Mouse (Mus musculus) cerebellum, adult 9-10 months (tissue): Measurements from ENCODE around the gene Nfyc.
A peak's percentile ranks its signal among the peaks of the same experiment; 100 is the strongest.

ENCODE experiments used
- DNase-seq: peaks from one replicate; pipeline ENCODE4 v3.0.0; 2022

Gene Nfyc

GRCm38 (mm10) chr4:120825100-120825553 lies 6.2 kb downstream of the Nfyc start:
- DNase-seq = peak; percentile 98

DNA sequence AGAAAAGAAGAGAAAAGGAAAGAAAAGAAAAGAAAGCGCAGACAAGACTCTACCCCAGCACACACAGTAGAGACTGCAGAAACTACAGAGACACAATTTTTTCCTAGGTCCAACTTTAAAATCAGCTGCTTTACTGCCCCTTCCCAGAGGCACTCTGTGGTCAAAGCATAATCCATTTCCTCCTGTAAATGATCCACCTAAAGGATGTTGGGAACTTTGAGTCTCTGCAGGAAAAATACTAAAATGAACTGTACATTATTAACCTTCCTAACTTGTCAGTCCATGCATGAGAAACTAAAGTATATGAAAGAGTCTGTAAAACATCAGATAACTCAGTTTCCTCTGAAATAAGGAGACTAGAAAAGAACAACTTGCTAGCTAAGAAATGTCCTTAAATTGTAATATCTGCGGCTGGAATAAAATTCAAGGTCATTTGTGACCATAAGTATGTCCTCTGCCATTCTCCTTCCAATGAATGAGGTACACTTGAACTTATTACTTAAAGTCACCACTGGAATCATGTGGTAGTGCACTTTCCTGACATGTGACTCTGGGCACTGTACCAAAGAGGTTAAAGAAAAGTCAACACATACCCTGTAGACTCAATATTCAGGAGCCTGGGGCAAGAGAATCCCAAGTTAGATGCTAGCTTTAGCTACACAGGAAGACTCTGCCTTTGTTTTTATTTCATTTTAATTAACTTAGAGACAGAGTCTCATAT lies 9.0 kb downstream of the Nfyc start:
- no peak for DNase-seq

GRCm38 (mm10) chr4:120819871-120820270 lies 11.5 kb downstream of the Nfyc start:
- no peak for DNase-seq

DNA sequence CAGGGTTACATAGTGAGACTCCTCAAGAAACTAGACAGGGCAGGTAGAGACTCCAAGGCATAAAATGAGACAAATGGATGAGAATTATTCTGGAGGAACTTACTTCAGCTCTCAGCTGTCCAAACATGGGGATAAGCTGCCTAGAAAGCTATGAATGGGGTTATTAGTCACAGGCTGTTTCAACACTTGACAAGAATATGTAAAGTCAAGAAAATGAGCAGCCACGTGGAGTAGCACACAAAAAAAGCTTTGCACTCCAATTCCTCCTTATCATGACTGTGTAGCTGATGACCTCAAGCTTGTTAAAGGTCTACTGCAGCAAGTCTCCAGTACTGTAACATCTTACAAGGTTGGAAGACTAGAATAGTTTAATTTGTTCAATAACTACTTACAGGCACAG lies 12.1 kb downstream of the Nfyc start:
- no peak for DNase-seq

DNA sequence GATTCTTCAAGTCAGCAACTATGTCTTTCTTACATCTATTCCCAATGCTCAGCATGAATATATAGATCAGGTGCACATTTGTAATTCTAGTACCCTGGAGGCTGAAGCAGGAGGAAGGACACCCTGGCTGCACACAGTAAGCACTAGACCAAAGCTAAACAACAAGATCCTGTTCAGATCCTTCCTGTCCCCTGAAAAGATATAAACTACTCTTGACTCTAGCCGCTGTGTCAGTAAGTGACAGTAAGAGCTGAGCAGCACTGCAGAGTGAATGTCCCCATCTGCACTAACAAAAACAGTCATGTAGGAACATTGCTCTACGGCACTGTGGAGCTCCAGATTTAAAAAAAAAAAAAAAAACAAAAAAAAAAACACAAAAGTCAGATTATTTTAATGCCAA lies 13.4 kb downstream of the Nfyc start:
- no peak for DNase-seq

DNA sequence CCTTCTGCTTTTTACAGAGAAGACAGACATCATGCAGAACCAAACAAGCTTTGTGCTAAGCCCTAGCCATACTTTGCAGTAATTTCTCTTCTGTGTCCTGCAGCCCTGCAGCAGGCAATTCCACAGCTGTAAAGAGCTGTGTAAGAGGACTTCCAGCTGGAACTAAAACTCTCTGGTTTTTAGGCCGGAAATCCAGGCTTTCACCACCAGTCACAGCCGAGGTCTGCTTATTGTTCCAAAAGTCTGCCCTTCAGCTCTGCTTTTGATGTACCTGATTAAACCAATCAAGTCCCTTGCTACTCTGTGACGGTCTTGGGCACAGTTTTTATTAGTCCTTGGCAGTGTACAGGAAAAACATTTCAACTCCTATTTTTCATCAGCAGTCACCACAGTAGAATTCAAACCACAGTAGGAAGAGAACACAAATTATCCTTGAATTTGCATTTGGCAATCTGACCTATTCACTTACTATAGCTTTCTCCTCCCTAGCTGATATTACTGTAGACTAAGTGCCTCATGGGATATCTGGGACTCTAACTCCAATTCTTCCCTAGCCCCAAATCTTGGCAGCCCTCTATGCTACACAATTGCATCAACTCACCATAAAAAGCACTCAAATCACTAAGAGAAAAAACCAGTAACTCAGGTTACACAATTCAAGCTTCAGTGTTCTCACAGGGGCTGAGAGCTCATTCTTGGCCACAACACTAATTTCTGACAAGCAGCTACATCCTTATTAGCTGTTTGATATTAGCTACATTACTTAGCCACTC lies 14.2 kb downstream of the Nfyc start:
- no peak for DNase-seq

GRCm38 (mm10) chr4:120815622-120816334 lies 15.6 kb downstream of the Nfyc start:
- DNase-seq = peak; percentile 91

DNA sequence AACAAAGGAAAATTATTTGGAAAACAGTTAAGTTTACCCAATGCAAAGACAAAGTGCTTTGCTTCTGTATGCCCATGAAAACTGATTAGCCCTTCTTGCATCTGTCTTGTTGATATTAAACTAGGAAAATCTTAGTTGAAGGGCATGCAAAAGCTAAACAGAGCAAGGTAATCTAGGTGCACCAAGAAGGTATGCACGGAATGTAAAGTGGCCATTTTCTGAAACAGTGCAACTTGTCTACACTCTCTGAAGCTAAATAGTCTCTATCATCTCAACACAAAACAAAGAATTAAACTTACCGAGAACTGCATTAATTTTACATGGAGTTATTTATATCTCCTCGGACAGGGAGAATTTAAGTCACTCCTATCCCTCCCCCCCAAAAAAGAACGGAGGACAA lies 16.2 kb downstream of the Nfyc start:
- DNase-seq = no peak

DNA sequence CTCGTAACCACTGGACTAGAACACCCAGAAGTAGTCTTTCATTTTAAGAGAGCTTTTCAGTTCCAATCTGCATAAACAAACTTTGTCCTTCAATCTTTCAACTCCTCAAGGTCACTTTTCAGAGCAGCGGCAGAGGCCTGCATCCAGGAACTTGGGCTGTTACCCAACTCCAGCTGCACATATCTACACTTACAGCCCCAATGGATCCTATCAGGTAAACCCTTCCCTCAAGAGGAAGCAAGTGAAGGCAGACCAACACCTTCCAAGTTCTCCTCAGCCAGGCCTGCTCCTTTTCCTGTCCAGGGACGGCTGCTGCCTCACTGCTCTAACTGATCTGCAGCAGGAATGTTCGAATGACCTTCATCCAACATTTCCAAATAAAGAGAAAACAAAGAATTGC lies 17.2 kb downstream of the Nfyc start:
- no peak for DNase-seq

- no peak for DNase-seq
These were observed 17.6 kb downstream of the Nfyc start for GRCm38 (mm10) chr4:120813762-120814161.

DNA sequence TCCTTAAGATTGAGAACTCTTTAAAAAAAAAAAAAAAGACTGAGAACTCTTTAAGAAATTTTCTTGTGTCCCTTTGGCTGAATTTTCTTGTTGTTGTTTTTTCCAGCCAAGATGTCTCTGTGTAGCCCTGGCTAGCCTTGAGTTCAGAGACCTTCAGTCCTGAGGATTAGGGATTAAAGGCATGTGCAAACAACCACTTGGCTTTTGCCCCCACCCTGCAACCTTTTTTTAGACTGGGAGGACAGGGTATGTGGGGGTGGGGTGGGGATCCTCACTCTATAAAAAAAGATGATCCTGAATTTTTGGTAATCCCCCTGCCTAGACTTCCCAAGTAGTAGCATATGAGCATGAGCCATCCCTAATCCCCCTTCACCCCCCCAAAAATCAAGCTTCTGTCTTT lies 25.6 kb downstream of the Nfyc start:
- DNase-seq = no peak

- no peak for DNase-seq
These were observed 29.9 kb downstream of the Nfyc start for GRCm38 (mm10) chr4:120801446-120801845.

GRCm38 (mm10) chr4:120800691-120801090 lies 30.7 kb downstream of the Nfyc start:
- DNase-seq = no peak

- DNase-seq = no peak
These were observed 31.6 kb downstream of the Nfyc start for GRCm38 (mm10) chr4:120799680-120800166.

GRCm38 (mm10) chr4:120797985-120798725 lies 33.2 kb downstream of the Nfyc start:
- DNase-seq = no peak

- DNase-seq = no peak
These were observed 34.7 kb downstream of the Nfyc start for GRCm38 (mm10) chr4:120796687-120797086.

- no peak for DNase-seq
These were observed 35.7 kb downstream of the Nfyc start for GRCm38 (mm10) chr4:120795646-120796045.

DNA sequence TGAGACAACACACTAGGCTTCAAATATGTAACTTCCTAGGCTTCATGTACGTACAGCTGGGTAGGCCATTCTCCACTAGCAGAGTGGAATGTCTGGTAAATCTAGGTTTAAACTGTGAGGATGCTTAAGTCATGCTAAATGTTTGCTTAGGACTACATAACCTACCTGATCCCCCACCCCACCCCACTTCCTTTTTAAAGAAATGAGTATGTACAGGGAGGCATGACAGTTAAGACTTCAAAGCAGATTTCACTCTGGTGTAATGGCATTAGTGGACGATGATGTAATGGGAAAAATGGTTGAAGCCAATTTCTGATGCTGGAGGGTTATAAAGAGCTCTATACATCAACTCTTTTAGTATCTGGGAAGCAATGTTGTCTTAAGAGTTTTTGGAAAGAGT lies 38.5 kb downstream of the Nfyc start:
- no peak for DNase-seq

DNA sequence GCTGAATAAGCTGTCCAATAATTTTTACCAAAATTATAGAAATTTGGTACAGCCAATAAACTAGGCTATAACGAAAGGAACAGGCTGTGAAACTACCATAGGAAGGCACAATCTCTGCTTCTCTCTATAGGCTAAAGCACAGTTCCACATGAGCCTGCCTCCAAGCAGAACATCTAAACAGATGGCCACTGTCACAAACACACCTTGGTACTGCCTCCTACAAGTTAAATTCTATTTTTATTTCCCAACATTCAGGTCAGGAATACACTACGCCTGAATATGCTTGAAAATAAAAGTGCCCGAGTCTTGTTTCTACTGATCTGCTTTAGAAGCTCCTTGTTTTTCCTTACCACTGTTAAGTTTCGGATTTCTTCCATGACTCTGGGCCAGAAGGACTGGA lies 41.3 kb downstream of the Nfyc start:
- DNase-seq = peak; percentile 76

- no peak for DNase-seq
These were observed 75.6 kb downstream of the Nfyc start for GRCm38 (mm10) chr4:120755801-120756200.

DNA sequence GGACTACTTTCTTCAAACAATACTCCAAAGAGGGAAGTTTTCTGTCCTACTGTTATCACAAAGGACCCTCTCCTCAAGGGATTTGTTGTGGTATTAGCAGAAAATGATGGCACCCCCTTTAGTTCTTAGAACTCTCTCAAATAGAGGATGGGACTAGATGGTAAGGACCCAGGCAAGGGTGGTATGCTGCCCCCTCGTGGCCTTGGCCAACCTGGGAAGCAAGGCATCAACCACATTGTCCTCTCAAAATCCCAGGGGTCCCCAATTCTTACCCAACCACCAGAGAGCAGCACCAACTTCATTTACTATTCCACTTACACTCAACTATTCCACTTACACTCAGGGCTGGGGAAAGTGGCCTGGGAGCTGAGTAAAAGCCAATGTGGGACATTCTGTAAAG lies 76.1 kb downstream of the Nfyc start:
- peak; percentile 71 for DNase-seq

DNA sequence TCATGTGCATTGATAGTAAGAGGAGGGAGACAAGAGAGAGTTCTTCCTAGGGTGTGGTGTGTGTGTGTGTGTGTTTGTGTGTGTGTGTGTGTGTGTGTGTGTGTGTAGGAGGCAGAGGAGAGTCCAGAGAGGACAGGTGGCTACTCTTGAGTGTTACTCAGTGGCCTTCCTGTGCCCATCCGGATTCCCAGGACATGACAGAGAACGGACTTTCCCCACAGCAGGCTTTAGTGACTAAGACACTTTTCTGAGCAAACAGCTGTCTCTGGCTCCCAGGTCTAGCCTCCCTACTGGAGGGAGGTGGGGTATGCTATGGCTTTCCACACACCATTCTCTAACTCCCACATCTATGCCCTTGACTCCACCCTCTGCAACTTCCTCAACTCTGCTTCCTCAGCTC lies 81.8 kb downstream of the Nfyc start:
- no peak for DNase-seq
